Mouse (Mus musculus) thymus, adult 2 months (tissue): ENCODE measurements around the gene Sp2. TPM values are rescaled to one million over a fixed set of nuclear protein-coding genes. Genes with fewer than 3 reads are reported as not detected.

Experiments
- DNase-seq: peaks from one replicate; pipeline ENCODE4 v3.0.0; 2021
- H3K27ac ChIP-seq: fragments of 200-500 bp; 2 replicates; pipeline ENCODE4 v1.5.1; 2012; ENCODE audit warnings: low read length, control low read depth; ENCODE audit not compliant: control insufficient read depth, insufficient read depth
- H3K27me3 ChIP-seq: fragments of 200-500 bp; 2 replicates; pipeline ENCODE4 v1.6.1; 2012; ENCODE audit warnings: mild to moderate bottlenecking, low read length, moderate library complexity, mixed read lengths; ENCODE audit not compliant: control insufficient read depth, insufficient read depth
- H3K36me3 ChIP-seq: fragments of 200-500 bp; 2 replicates; pipeline ENCODE4 v1.6.1; 2012; ENCODE audit warnings: mild to moderate bottlenecking, low read length, moderate library complexity; ENCODE audit not compliant: control insufficient read depth, insufficient read depth
- H3K4me1 ChIP-seq: fragments of 200-500 bp; replicated peaks from 2 replicates; pipeline ENCODE4 v1.6.1; 2012; ENCODE audit warnings: low read length; ENCODE audit not compliant: control insufficient read depth, insufficient read depth
- H3K4me3 ChIP-seq: fragments of 200-500 bp; 2 replicates; pipeline ENCODE4 v1.5.1; 2012; ENCODE audit warnings: mild to moderate bottlenecking, low read length, control low read depth, moderate library complexity; ENCODE audit not compliant: control insufficient read depth, insufficient read depth
- CTCF ChIP-seq: fragments of 200-500 bp; IDR thresholded peaks from 2 replicates; pipeline ENCODE4 v1.5.1; 2012; ENCODE audit warnings: mild to moderate bottlenecking, control low read depth, low read length, moderate library complexity, borderline replicate concordance; ENCODE audit not compliant: control insufficient read depth, poor library complexity, insufficient read depth; ENCODE audit errors: extremely low read depth
- POLR2A ChIP-seq: fragments of 200-500 bp; IDR thresholded peaks from 2 replicates; pipeline ENCODE4 v1.6.1; 2012; ENCODE audit warnings: mild to moderate bottlenecking, low read length, control low read depth, moderate library complexity; ENCODE audit not compliant: control insufficient read depth, poor library complexity, insufficient read depth; ENCODE audit errors: extremely low read depth
- WGBS: fragments of 180-500 bp; shearing (Covaris S2); methylation state at CpG from one replicate; pipeline ENCODE4 v1.1.7; 2018; 5-methylcytosine and 5-hydroxymethylcytosine counted together
- polyA plus RNA-seq: library from polyadenylated mRNA; depleted of rRNA; stranded (reverse); fragments of >200 nt; gene quantifications from 2 replicates; pipeline ENCODE4 v1.2.3, GENCODE M21; 2012

The Sp2 gene
- polyA plus RNA-seq, 1 experiment: 46.6 TPM

DNA sequence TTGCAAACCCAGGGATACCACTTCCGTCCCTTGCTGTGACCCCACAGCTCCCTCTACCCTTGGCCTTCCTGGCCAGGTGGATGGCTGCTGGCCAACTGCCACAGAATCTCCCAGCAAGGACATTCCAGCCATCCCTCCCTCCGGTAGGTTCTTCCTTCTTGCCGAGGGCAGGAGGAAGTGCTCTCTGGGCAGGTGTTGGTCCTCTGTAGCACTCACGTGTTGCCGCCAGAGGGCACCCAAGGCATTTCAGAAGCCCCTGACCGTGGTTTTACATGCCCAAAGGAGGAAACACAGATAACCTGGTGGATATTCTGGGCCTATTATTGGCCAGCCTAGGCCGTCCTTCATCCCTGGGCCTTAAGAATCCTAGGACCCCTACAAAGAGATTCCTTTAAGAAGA lies 404 bp downstream of the Sp2 start:
- H3K36me3 ChIP-seq: no peaks in the 10 kb centered on the region
- TF ChIP-seq CTCF (peak; percentile 81), POLR2A (no peak)
- H3K27ac ChIP-seq: no peak overlapping the region
- WGBS: 4% methylated on average over 7 of the region's 7 CpGs
- peak; percentile 87 for DNase-seq
- peaks cover 40% of the 10 kb centered on the region for H3K4me1 ChIP-seq
- H3K27me3 ChIP-seq: no peaks in the 10 kb centered on the region
- H3K4me3 ChIP-seq: no peak overlapping the region

DNA sequence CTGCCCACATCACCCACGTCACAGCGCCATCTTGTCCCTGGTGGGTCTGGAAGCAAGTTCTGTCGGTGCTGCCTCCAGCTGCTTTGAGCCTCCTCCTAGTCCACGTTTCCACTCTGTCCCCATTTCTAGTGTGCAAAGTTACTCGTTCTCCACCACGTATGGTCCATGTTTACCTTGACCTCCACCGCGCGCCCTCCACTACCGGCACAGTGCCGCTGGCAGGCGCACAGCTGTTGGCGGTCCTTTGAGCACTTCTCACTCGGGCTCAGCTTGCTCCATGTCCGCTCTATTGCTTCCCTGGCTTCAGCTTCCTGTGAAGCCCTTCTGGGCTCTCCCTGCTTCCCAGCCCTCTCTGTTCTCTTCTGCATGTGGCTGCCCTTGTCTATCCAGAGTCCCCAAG lies 1.3 kb downstream of the Sp2 start:
- no peak for TF ChIP-seq POLR2A
- TF ChIP-seq CTCF: no peak
- Histone ChIP-seq H3K4me3 (no peak overlapping the region), H3K36me3 (no peaks in the 10 kb centered on the region), H3K4me1 (peaks cover 31% of the 10 kb centered on the region), H3K27me3 (no peaks in the 10 kb centered on the region), H3K27ac (no peak overlapping the region)
- DNase-seq: no peak
- 89% methylated on average over 15 of the region's 15 CpGs for WGBS

DNA sequence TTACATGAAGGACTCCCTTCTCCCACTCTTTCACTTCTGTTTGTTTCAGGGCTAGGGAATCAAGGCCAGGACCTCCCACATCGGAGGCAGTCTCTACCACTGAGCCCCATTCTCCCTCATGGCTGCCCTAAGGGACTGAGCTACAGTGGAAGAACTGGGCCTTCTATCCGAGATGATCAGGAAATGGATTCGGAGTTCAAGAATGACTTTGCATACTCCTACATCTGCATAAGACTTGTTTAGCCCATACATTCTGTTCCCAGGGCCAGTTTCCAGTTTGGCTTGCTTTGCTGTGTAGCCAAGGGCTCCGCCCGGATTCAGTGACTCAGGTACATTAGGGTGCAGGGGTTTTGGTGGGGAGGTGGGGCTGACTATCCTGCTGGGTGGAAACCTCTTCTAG lies 2.7 kb downstream of the Sp2 start:
- no peak for DNase-seq
- H3K36me3 ChIP-seq: no peaks in the 10 kb centered on the region
- no peaks in the 10 kb centered on the region for H3K27me3 ChIP-seq
- TF ChIP-seq CTCF: no peak
- no peak for TF ChIP-seq POLR2A
- WGBS: 95% methylated on average over 5 of the region's 5 CpGs
- no peak overlapping the region for H3K27ac ChIP-seq
- no peak overlapping the region for H3K4me3 ChIP-seq
- H3K4me1 ChIP-seq: peaks cover 23% of the 10 kb centered on the region

DNA sequence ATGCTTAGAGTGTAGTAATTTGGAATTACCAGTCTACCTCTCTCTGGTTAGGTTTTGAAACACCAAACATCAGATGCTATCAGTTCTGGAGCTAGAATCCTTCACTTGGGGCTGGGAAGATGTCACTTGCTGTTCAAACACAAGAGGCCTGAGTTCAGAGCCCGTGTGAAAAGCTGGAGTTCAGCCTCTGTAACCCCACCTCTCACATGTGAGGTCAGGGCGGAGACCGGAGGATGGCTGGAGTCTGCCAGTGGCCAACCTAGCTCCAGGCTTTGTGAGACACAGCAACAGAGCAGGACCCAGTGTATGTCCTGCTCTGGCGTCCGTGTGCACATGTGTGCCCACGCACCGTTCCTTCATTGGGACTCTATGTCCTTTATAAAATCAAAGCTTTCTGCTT lies 3.4 kb downstream of the Sp2 start:
- peaks cover 19% of the 10 kb centered on the region for H3K4me1 ChIP-seq
- 92% methylated on average over 7 of the region's 7 CpGs for WGBS
- TF ChIP-seq CTCF (no peak), POLR2A (no peak)
- H3K27ac ChIP-seq: no peak overlapping the region
- H3K27me3 ChIP-seq: no peaks in the 10 kb centered on the region
- H3K36me3 ChIP-seq: no peaks in the 10 kb centered on the region
- H3K4me3 ChIP-seq: no peak overlapping the region
- DNase-seq: no peak

DNA sequence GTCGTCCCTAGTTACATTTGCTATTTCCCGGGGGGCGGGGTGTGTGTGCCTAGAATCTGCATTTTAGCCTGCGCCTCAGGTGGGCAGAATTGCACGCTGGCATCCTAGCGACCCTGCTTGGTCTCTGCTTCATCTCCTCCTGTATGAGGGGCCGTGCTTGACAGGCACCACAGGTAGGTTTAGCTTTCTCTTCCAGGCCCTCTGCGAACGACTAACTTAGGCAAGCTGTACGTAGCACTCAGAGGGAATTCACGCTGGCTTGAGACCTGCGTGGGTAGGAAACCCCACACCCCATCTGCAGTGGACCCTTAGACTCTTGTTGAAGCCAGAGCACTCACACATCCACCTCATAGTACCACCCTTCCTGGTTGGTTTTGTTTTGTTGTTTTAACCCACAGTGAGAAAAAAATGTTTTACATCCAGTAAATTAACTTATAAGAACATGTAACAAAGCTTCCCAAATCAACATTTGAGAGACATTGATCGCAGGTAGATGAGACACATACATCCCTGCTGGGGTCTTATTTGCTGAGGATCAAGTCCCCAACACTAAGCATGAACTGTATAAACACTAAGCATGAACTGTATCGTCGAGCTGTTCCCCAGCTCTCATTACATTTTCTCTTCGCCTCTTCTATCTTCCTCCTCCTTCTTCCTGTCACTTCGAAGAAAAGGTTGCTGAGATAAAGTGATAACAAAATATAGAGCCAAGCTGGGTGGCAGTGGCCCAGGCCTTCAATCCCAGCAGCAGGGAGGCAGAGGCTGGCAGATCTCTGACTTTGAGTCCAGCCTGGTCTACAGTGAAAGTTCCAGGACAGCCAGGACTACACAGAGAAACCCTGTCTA lies 4.1 kb downstream of the Sp2 start:
- Histone ChIP-seq H3K4me1 (peaks cover 19% of the 10 kb centered on the region), H3K4me3 (peak overlapping the region; percentile 64), H3K27ac (peak overlapping the region; percentile 81), H3K36me3 (no peaks in the 10 kb centered on the region), H3K27me3 (no peaks in the 10 kb centered on the region)
- no peak for TF ChIP-seq POLR2A
- TF ChIP-seq CTCF: 0 out of 2 replicates have a peak, but pooled peaks have one; percentile 16
- WGBS: 14% methylated on average over 17 of the region's 17 CpGs
- no peak for DNase-seq

DNA sequence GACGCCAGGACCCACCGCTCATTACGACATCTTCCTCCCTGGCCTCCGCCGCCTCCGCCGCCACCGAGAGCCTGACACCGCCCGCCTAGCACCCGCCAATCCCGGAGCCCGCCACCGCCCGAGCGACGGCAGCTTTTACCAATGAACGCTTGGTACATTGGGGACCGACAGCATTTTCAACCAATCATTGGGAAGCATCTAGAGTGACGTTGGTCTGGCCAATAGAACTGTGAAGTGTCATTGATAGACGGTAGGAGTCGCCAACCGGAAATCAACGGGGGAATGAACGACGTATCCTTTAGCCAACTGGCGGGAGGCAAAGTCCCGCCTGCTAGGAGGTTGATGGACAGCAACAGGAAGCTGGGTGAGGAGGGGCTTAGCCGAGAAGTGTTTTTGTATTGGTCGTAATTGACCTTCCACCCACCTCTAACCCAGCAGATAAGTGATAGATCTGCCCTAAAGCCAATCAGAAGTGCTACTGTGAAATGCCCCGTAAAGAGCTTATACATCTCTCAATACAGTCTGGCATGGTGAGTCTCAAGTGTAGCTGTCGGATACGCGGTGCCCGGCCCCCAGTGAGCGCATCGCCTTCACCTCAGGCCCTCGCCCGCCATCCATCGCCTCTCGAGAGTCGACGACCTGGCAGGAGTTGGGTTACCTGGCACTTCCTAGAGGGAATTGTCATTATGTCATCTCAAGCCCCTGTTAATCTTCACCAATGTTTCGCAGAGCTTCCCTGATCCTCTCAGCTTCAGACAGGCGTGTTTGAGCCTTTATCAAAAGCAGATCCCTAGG lies 5.0 kb downstream of the Sp2 start:
- Histone ChIP-seq H3K4me1 (peaks cover 22% of the 10 kb centered on the region), H3K36me3 (no peaks in the 10 kb centered on the region), H3K27me3 (no peaks in the 10 kb centered on the region), H3K4me3 (peak overlapping the region; percentile 90), H3K27ac (peak overlapping the region; percentile 81)
- TF ChIP-seq CTCF: 0 out of 2 replicates have a peak, but pooled peaks have one; percentile 28
- TF ChIP-seq POLR2A: peak; percentile 71
- peak; percentile 98 for DNase-seq
- under 1% methylated on average over 45 of the region's 45 CpGs for WGBS
